Mouse (Mus musculus): ENCODE measurements around the gene Erich4. TPM values are rescaled to one million over a fixed set of nuclear protein-coding genes. Genes with fewer than 3 reads are reported as not detected.

The Erich4 gene
- polyA plus RNA-seq, 1 experiment: not detected

GRCm38 (mm10) chr7:25599663-25600062 is 16.0 kb downstream of the Erich4 start:
- no peak overlapping the region for H3K4me3 ChIP-seq
- H3K27me3 ChIP-seq (ENCODE audit: control insufficient read depth, insufficient read depth, insufficient read length): peaks cover 30% of the 10 kb centered on the region
- TF ChIP-seq MAX (IDR thresholded peaks at IDR 0.05; ENCODE audit: low read depth) (no peak), E2F4 (IDR thresholded peaks at IDR 0.05; ENCODE audit: insufficient read depth) (no peak), TCF3 (IDR thresholded peaks at IDR 0.05; ENCODE audit: insufficient read length, low read depth) (no peak), TCF12 (IDR thresholded peaks at IDR 0.05; ENCODE audit: insufficient read depth, poor library complexity, severe bottlenecking) (no peak), USF1 (IDR thresholded peaks at IDR 0.05; ENCODE audit: low read depth) (no peak), CEBPB (IDR thresholded peaks at IDR 0.05; ENCODE audit: insufficient read depth, poor library complexity, severe bottlenecking) (no peak), MYOG (IDR thresholded peaks at IDR 0.05; ENCODE audit: control insufficient read depth in 1 of 3, insufficient read depth in 1 of 3, insufficient read length in 2 of 3, low read depth in 2 of 3) (no peak), POLR2A (IDR thresholded peaks at IDR 0.05; ENCODE audit: insufficient read length, low read depth) (no peak), POLR2AphosphoS2 (IDR thresholded peaks at IDR 0.05; ENCODE audit: insufficient read length, low read depth) (no peak), REST (IDR thresholded peaks at IDR 0.05; ENCODE audit: insufficient read depth, insufficient read length) (no peak), MYOD1 (IDR thresholded peaks at IDR 0.05; ENCODE audit: control insufficient read depth in 1 of 3, insufficient read length in 2 of 3, low read depth in 2 of 3) (no peak), SRF (IDR thresholded peaks at IDR 0.05; ENCODE audit: control insufficient read depth, insufficient read length, low read depth) (no peak)
- H3K79me2 ChIP-seq (ENCODE audit: control insufficient read depth, insufficient read depth): no peaks in the 10 kb centered on the region
- H3K36me3 ChIP-seq (ENCODE audit: control insufficient read depth, insufficient read depth): no peaks in the 10 kb centered on the region
- H3ac ChIP-seq (ENCODE audit: control insufficient read depth, insufficient read length): no peak overlapping the region
- H3K4me2 ChIP-seq (ENCODE audit: low read depth): no peak overlapping the region

- Histone ChIP-seq H3K36me3 (ENCODE audit: control insufficient read depth, insufficient read depth) (no peaks in the 10 kb centered on the region), H3K4me3 (no peak overlapping the region), H3K4me2 (ENCODE audit: low read depth) (no peak overlapping the region), H3ac (ENCODE audit: control insufficient read depth, insufficient read length) (no peak overlapping the region), H3K27me3 (ENCODE audit: control insufficient read depth, insufficient read depth, insufficient read length) (peaks cover 20% of the 10 kb centered on the region), H3K79me2 (ENCODE audit: control insufficient read depth, insufficient read depth) (no peaks in the 10 kb centered on the region)
- TF ChIP-seq REST (IDR thresholded peaks at IDR 0.05; ENCODE audit: insufficient read depth, insufficient read length) (no peak), MYOG (IDR thresholded peaks at IDR 0.05; ENCODE audit: control insufficient read depth in 1 of 3, insufficient read depth in 1 of 3, insufficient read length in 2 of 3, low read depth in 2 of 3) (no peak), CEBPB (IDR thresholded peaks at IDR 0.05; ENCODE audit: insufficient read depth, poor library complexity, severe bottlenecking) (no peak), E2F4 (IDR thresholded peaks at IDR 0.05; ENCODE audit: insufficient read depth) (no peak), POLR2AphosphoS2 (IDR thresholded peaks at IDR 0.05; ENCODE audit: insufficient read length, low read depth) (no peak), SRF (IDR thresholded peaks at IDR 0.05; ENCODE audit: control insufficient read depth, insufficient read length, low read depth) (no peak), MYOD1 (IDR thresholded peaks at IDR 0.05; ENCODE audit: control insufficient read depth in 1 of 3, insufficient read length in 2 of 3, low read depth in 2 of 3) (no peak)
These were observed 21.8 kb downstream of the Erich4 start for GRCm38 (mm10) chr7:25593859-25594258.

GRCm38 (mm10) chr7:25591226-25591625 is 24.5 kb downstream of the Erich4 start:
- Histone ChIP-seq H3K27me3 (ENCODE audit: control insufficient read depth, insufficient read depth, insufficient read length) (peaks cover 16% of the 10 kb centered on the region), H3ac (ENCODE audit: control insufficient read depth, insufficient read length) (no peak overlapping the region), H3K4me3 (no peak overlapping the region), H3K36me3 (ENCODE audit: control insufficient read depth, insufficient read depth) (no peaks in the 10 kb centered on the region), H3K79me2 (ENCODE audit: control insufficient read depth, insufficient read depth) (no peaks in the 10 kb centered on the region), H3K4me2 (ENCODE audit: low read depth) (no peak overlapping the region)
- TF ChIP-seq MAX (IDR thresholded peaks at IDR 0.05; ENCODE audit: low read depth) (no peak), CEBPB (IDR thresholded peaks at IDR 0.05; ENCODE audit: insufficient read depth, poor library complexity, severe bottlenecking) (no peak), POLR2A (IDR thresholded peaks at IDR 0.05; ENCODE audit: insufficient read length, low read depth) (no peak), POLR2AphosphoS2 (IDR thresholded peaks at IDR 0.05; ENCODE audit: insufficient read length, low read depth) (no peak), TCF3 (IDR thresholded peaks at IDR 0.05; ENCODE audit: insufficient read length, low read depth) (no peak), USF1 (IDR thresholded peaks at IDR 0.05; ENCODE audit: low read depth) (no peak), MYOD1 (IDR thresholded peaks at IDR 0.05; ENCODE audit: control insufficient read depth in 1 of 3, insufficient read length in 2 of 3, low read depth in 2 of 3) (no peak), MYOG (IDR thresholded peaks at IDR 0.05; ENCODE audit: control insufficient read depth in 1 of 3, insufficient read depth in 1 of 3, insufficient read length in 2 of 3, low read depth in 2 of 3) (no peak)

- Histone ChIP-seq H3K36me3 (ENCODE audit: control insufficient read depth, insufficient read depth) (no peaks in the 10 kb centered on the region), H3K4me2 (ENCODE audit: low read depth) (no peak overlapping the region), H3K4me3 (no peak overlapping the region), H3K79me2 (ENCODE audit: control insufficient read depth, insufficient read depth) (no peaks in the 10 kb centered on the region), H3ac (ENCODE audit: control insufficient read depth, insufficient read length) (no peak overlapping the region), H3K27me3 (ENCODE audit: control insufficient read depth, insufficient read depth, insufficient read length) (peaks cover 14% of the 10 kb centered on the region)
- TF ChIP-seq SRF (IDR thresholded peaks at IDR 0.05; ENCODE audit: control insufficient read depth, insufficient read length, low read depth) (no peak), E2F4 (IDR thresholded peaks at IDR 0.05; ENCODE audit: insufficient read depth) (no peak), REST (IDR thresholded peaks at IDR 0.05; ENCODE audit: insufficient read depth, insufficient read length) (no peak), MAX (IDR thresholded peaks at IDR 0.05; ENCODE audit: low read depth) (no peak), TCF12 (IDR thresholded peaks at IDR 0.05; ENCODE audit: insufficient read depth, poor library complexity, severe bottlenecking) (no peak), POLR2AphosphoS2 (IDR thresholded peaks at IDR 0.05; ENCODE audit: insufficient read length, low read depth) (no peak), MYOG (IDR thresholded peaks at IDR 0.05; ENCODE audit: control insufficient read depth in 1 of 3, insufficient read depth in 1 of 3, insufficient read length in 2 of 3, low read depth in 2 of 3) (no peak), CEBPB (IDR thresholded peaks at IDR 0.05; ENCODE audit: insufficient read depth, poor library complexity, severe bottlenecking) (no peak), MYOD1 (IDR thresholded peaks at IDR 0.05; ENCODE audit: control insufficient read depth in 1 of 3, insufficient read length in 2 of 3, low read depth in 2 of 3) (no peak), USF1 (IDR thresholded peaks at IDR 0.05; ENCODE audit: low read depth) (no peak), TCF3 (IDR thresholded peaks at IDR 0.05; ENCODE audit: insufficient read length, low read depth) (no peak), POLR2A (IDR thresholded peaks at IDR 0.05; ENCODE audit: insufficient read length, low read depth) (no peak)
These were observed 30.1 kb downstream of the Erich4 start for GRCm38 (mm10) chr7:25585351-25586204.

All from myocyte (in vitro differentiated cells).